ENCODE assay signal across 8 mouse cellular contexts in genomic region chr15:99440112-99440815, GRCm38 (mm10). TPM values are rescaled to one million over a fixed set of nuclear protein-coding genes. Genes with fewer than 3 reads are reported as not detected.
A peak's percentile ranks its signal among the peaks of the same experiment; 100 is the strongest.
DNase-seq lines count a peak whose midpoint lies in the region; ATAC-seq lines count a peak whose summit lies in the region.

No protein-coding gene starts in this region.

- H3K9me3 ChIP-seq in embryonic facial prominence, embryonic 13.5 days = no peaks in the 10 kb centered on the region
- H3K9me3 ChIP-seq in midbrain, embryonic 10.5 days (replicated peaks) = no peaks in the 10 kb centered on the region

- H3K36me3 ChIP-seq in embryonic facial prominence, embryonic 13.5 days = peaks cover 26% of the 10 kb centered on the region
- peaks cover 50% of the 10 kb centered on the region for H3K36me3 ChIP-seq in midbrain, embryonic 10.5 days

- DNase-seq in layer of hippocampus, postnatal 14 days (ENCODE audit: low spot score in 2 of 2) = peak; percentile 25 to 43
- no peak for DNase-seq in layer of hippocampus, postnatal 25 days (ENCODE audit: extremely low spot score in 1 of 2, low spot score in 1 of 2)
- peak; percentile 84 for DNase-seq in heart, postnatal 4 days
- no peak for DNase-seq in midbrain, embryonic 10.5 days (ENCODE audit: low spot score)
- DNase-seq in T-cell, adult 2 months (ENCODE audit: low spot score) = no peak
- no peak for DNase-seq in frontal cortex, postnatal 36 days (ENCODE audit: low spot score in 2 of 2)
- no peak for DNase-seq in cerebellum, postnatal 25 days

- no peak overlapping the region for H3K4me3 ChIP-seq in embryonic facial prominence, embryonic 13.5 days
- H3K4me3 ChIP-seq in midbrain, embryonic 10.5 days = no peak overlapping the region

- peak overlapping the region; percentile 74 for H3K27ac ChIP-seq in embryonic facial prominence, embryonic 13.5 days
- H3K27ac ChIP-seq in midbrain, embryonic 10.5 days (replicated peaks) = peak overlapping the region; percentile 75

- 54% methylated on average over 2 of the region's 2 CpGs for WGBS in embryonic facial prominence, embryonic 13.5 days
- WGBS in midbrain, embryonic 10.5 days = 65% methylated on average over 2 of the region's 2 CpGs

- peaks cover 53% of the 10 kb centered on the region for H3K4me1 ChIP-seq in embryonic facial prominence, embryonic 13.5 days
- peaks cover 40% of the 10 kb centered on the region for H3K4me1 ChIP-seq in midbrain, embryonic 10.5 days

- H3K9ac ChIP-seq in embryonic facial prominence, embryonic 13.5 days = 0 out of 2 replicates have a peak overlapping the region, but pooled peaks have one; percentile 32

- H3K4me2 ChIP-seq in embryonic facial prominence, embryonic 13.5 days = no peak overlapping the region

- ATAC-seq in embryonic facial prominence, embryonic 13.5 days (ENCODE audit: insufficient number of reproducible peaks, insufficient read depth, low FRiP score, low TSS enrichment, low read depth) = peak; percentile 65

- no peaks in the 10 kb centered on the region for H3K27me3 ChIP-seq in embryonic facial prominence, embryonic 13.5 days
- no peaks in the 10 kb centered on the region for H3K27me3 ChIP-seq in midbrain, embryonic 10.5 days (ENCODE audit: low read depth, poor library complexity, severe bottlenecking)

RNA-seq across cellular contexts. Expression of gene Nckap5l, which starts 17.3 kb away (rescaled TPM):
- total RNA-seq in layer of hippocampus, postnatal 14 days (2021) = 10 to 100 TPM; 29.1 to 34.9 TPM
- total RNA-seq in layer of hippocampus, postnatal 25 days (2021) = 10 to 100 TPM; 18.4 to 26.0 TPM
- 9.4 and 10.3 TPM in 2 replicates for polyA plus RNA-seq in embryonic facial prominence, embryonic 13.5 days (2015; fragmentation: Nextera tagmentation; extraction: Ambion mirVana)
- total RNA-seq in heart, postnatal 4 days (2021) = 10 to 100 TPM; 20.0 to 23.6 TPM
- 11.0 and 11.3 TPM in 2 replicates for polyA plus RNA-seq in midbrain, embryonic 10.5 days (2016; fragmentation: Nextera tagmentation; extraction: Ambion mirVana)

RNA-seq across cellular contexts. Expression of gene Bcdin3d, which starts 34.3 kb away (rescaled TPM):
- total RNA-seq in layer of hippocampus, postnatal 14 days (2021) = 1 to 10 TPM; 4.3 to 5.0 TPM
- total RNA-seq in layer of hippocampus, postnatal 25 days (2021) = 1 to 10 TPM; 5.0 to 5.3 TPM
- 16.3 and 17.3 TPM in 2 replicates for polyA plus RNA-seq in embryonic facial prominence, embryonic 13.5 days (2015; fragmentation: Nextera tagmentation; extraction: Ambion mirVana)
- 1 to 10 TPM; 4.9 to 5.0 TPM for total RNA-seq in heart, postnatal 4 days (2021)
- 21.3 and 22.1 TPM in 2 replicates for polyA plus RNA-seq in midbrain, embryonic 10.5 days (2016; fragmentation: Nextera tagmentation; extraction: Ambion mirVana)

RNA-seq across cellular contexts. Expression of gene Tmbim6, which starts 47.6 kb away (rescaled TPM):
- 100 to 1,000 TPM; 357 to 369 TPM for total RNA-seq in layer of hippocampus, postnatal 14 days (2021)
- total RNA-seq in layer of hippocampus, postnatal 25 days (2021) = 100 to 1,000 TPM; 359 to 369 TPM
- 266 and 285 TPM in 2 replicates for polyA plus RNA-seq in embryonic facial prominence, embryonic 13.5 days (2015; fragmentation: Nextera tagmentation; extraction: Ambion mirVana)
- 100 to 1,000 TPM; 197 to 201 TPM for total RNA-seq in heart, postnatal 4 days (2021)
- polyA plus RNA-seq in midbrain, embryonic 10.5 days (2016; fragmentation: Nextera tagmentation; extraction: Ambion mirVana) = 288 and 305 TPM in 2 replicates

Comparison
In these comparisons a context has a peak if more than half of its experiments do, and no peak if none do; other contexts are left out.
1. DNase-seq: peak in layer of hippocampus, postnatal 14 days (2 of 2) and heart, postnatal 4 days (single experiment); none in layer of hippocampus, postnatal 25 days (0 of 2), midbrain, embryonic 10.5 days (single experiment), T-cell, adult 2 months (single experiment), frontal cortex, postnatal 36 days (0 of 2) and cerebellum, postnatal 25 days (0 of 2).